17 mouse cellular contexts compared by ENCODE assay signal in the genomic region with DNA sequence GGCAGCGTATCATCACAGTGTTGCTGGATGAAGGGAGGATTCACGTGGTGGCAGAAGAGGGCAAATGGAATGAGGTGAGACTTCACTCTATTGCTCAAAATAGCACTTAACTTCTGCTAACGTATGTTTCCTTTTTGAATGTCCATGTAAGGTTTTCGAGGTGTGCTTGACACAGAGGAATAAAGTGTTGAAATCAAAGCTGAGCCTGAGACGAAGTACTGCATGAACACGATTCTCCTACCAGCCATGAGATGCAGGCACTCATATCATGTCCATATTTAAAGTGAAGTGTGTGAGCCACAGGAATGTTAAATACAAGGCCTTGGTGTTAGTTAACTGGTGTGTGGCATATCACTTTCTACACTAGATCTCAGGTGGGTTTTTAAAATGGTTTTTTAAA.
"Had no signal": no experiment of that assay in that cellular context is flagged by ENCODE, and none has a peak within 500 bp of the region (broad histone marks: within the 10 kb centered on the region; RNA-seq: fewer than 3 reads in every experiment).

No protein-coding gene starts in this region.

- H3K9ac ChIP-seq: lung, embryonic 14.5 days; midbrain, embryonic 12.5 days; neural tube, embryonic 13.5 days; neural tube, embryonic 15.5 days had no signal

- H3K4me3 ChIP-seq: midbrain, embryonic 10.5 days; midbrain, embryonic 12.5 days; myocyte; neural tube, embryonic 13.5 days; neural tube, embryonic 15.5 days had no signal

- H3K27ac ChIP-seq: midbrain, embryonic 10.5 days had no signal

- DNase-seq: lung, embryonic 14.5 days; lung, postnatal 10 days; lung, postnatal 4 days; midbrain, embryonic 14.5 days; right cerebral cortex, adult 18-20 months; right cerebral cortex, postnatal 25 days; right cerebral cortex, postnatal 4 days; spleen, adult 18-20 months; thymus, adult 18-20 months; thymus, postnatal 14 days; thymus, postnatal 36 days had no signal

- H3K9me3 ChIP-seq: midbrain, embryonic 10.5 days; midbrain, embryonic 12.5 days; neural tube, embryonic 13.5 days; neural tube, embryonic 15.5 days had no signal

- H3K4me2 ChIP-seq: lung, embryonic 14.5 days; midbrain, embryonic 12.5 days; neural tube, embryonic 13.5 days had no signal

- ATAC-seq: midbrain, embryonic 16.5 days had no signal

- H3K27me3 ChIP-seq: midbrain, embryonic 12.5 days; neural tube, embryonic 13.5 days; neural tube, embryonic 15.5 days had no signal

- H3K36me3 ChIP-seq: midbrain, embryonic 10.5 days; midbrain, embryonic 12.5 days; neural tube, embryonic 13.5 days; neural tube, embryonic 15.5 days had no signal
